Mouse (Mus musculus): ENCODE results near the gene Sh3tc1. TPM values are rescaled to one million over a fixed set of nuclear protein-coding genes. Genes with fewer than 3 reads are reported as not detected.

The Sh3tc1 gene
- polyA plus RNA-seq, 1 experiment from 2014 or later, result 5.0 TPM

- Histone ChIP-seq H3K4me2 (replicated peaks) (no peak overlapping the region), H3K27ac (replicated peaks) (no peak overlapping the region), H3K36me3 (no peaks in the 10 kb centered on the region), H3K27me3 (peaks cover 4% of the 10 kb centered on the region; the same call in 1 of the 2 replicates), H3K9ac (no peak overlapping the region), H3K4me1 (no peaks in the 10 kb centered on the region), H3K9me3 (replicated peaks) (no peaks in the 10 kb centered on the region), H3K4me3 (replicated peaks) (no peak overlapping the region)
- WGBS, result 86% methylated on average over 1 of the region's 1 CpGs
- no peak for ATAC-seq (ENCODE audit: insufficient number of reproducible peaks, low FRiP score, low TSS enrichment, low read depth)
These were observed 10.2 kb upstream of the Sh3tc1 start for GRCm38 (mm10) chr5:35750026-35750425.

GRCm38 (mm10) chr5:35749416-35749815 lies 9.6 kb upstream of the Sh3tc1 start:
- H3K27me3 ChIP-seq, result no peaks in the 10 kb centered on the region
- WGBS, result 37% methylated on average over 3 of the region's 3 CpGs
- H3K36me3 ChIP-seq, result no peaks in the 10 kb centered on the region
- H3K27ac ChIP-seq (replicated peaks), result no peak overlapping the region
- no peak overlapping the region for H3K9ac ChIP-seq
- no peak for ATAC-seq (ENCODE audit: insufficient number of reproducible peaks, low FRiP score, low TSS enrichment, low read depth)
- no peaks in the 10 kb centered on the region for H3K4me1 ChIP-seq
- H3K9me3 ChIP-seq (replicated peaks), result no peaks in the 10 kb centered on the region
- H3K4me2 ChIP-seq (replicated peaks), result no peak overlapping the region
- no peak overlapping the region for H3K4me3 ChIP-seq (replicated peaks)

DNA sequence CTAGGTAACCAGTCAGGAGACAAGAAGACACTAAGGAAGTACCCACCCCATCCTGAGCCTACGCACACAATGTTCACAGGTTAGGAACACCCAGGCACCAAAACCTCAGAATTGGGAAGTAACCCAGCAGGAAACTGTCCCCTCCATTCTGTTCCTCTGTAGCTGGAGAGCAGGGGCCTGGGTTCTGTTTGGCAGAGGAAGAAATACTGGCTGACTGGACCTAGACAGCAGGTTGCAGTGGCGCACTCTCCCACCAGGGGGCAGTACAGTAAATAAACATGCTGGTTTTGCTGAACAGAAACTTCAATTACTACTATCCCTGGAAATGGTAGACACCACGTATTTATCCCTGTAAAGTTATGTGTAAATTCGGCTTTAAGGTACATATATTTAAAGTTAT lies 7.1 kb upstream of the Sh3tc1 start:
- H3K36me3 ChIP-seq, result no peaks in the 10 kb centered on the region
- no peaks in the 10 kb centered on the region for H3K4me1 ChIP-seq
- H3K9ac ChIP-seq, result no peak overlapping the region
- H3K27ac ChIP-seq (replicated peaks), result no peak overlapping the region
- H3K4me2 ChIP-seq (replicated peaks), result no peak overlapping the region
- no peaks in the 10 kb centered on the region for H3K9me3 ChIP-seq (replicated peaks)
- H3K27me3 ChIP-seq, result no peaks in the 10 kb centered on the region
- ATAC-seq (ENCODE audit: insufficient number of reproducible peaks, low FRiP score, low TSS enrichment, low read depth), result no peak
- 24% methylated on average over 4 of the region's 4 CpGs for WGBS
- no peak overlapping the region for H3K4me3 ChIP-seq (replicated peaks)

- peaks cover 11% of the 10 kb centered on the region for H3K27me3 ChIP-seq
- H3K4me3 ChIP-seq (replicated peaks), result no peak overlapping the region
- no peaks in the 10 kb centered on the region for H3K36me3 ChIP-seq
- no peak overlapping the region for H3K4me2 ChIP-seq (replicated peaks)
- H3K4me1 ChIP-seq, result peaks cover 8% of the 10 kb centered on the region; the same call in 1 of the 2 replicates
- no peak for ATAC-seq (ENCODE audit: insufficient number of reproducible peaks, low FRiP score, low TSS enrichment, low read depth)
- no peak overlapping the region for H3K9ac ChIP-seq
- 82% methylated on average over 5 of the region's 5 CpGs for WGBS
- H3K9me3 ChIP-seq (replicated peaks), result no peaks in the 10 kb centered on the region
- no peak overlapping the region for H3K27ac ChIP-seq (replicated peaks)
These were observed 5.6 kb upstream of the Sh3tc1 start for GRCm38 (mm10) chr5:35745406-35745805.

GRCm38 (mm10) chr5:35743990-35744722 lies 4.4 kb upstream of the Sh3tc1 start:
- Histone ChIP-seq H3K4me1 (peaks cover 15% of the 10 kb centered on the region; the same call in 1 of the 2 replicates), H3K36me3 (no peaks in the 10 kb centered on the region), H3K4me2 (replicated peaks) (no peak overlapping the region), H3K9ac (no peak overlapping the region), H3K27ac (replicated peaks) (no peak overlapping the region), H3K4me3 (replicated peaks) (no peak overlapping the region), H3K9me3 (replicated peaks) (no peaks in the 10 kb centered on the region), H3K27me3 (peaks cover 16% of the 10 kb centered on the region)
- 75% methylated on average over 7 of the region's 7 CpGs for WGBS
- no peak for ATAC-seq (ENCODE audit: insufficient number of reproducible peaks, low FRiP score, low TSS enrichment, low read depth)

DNA sequence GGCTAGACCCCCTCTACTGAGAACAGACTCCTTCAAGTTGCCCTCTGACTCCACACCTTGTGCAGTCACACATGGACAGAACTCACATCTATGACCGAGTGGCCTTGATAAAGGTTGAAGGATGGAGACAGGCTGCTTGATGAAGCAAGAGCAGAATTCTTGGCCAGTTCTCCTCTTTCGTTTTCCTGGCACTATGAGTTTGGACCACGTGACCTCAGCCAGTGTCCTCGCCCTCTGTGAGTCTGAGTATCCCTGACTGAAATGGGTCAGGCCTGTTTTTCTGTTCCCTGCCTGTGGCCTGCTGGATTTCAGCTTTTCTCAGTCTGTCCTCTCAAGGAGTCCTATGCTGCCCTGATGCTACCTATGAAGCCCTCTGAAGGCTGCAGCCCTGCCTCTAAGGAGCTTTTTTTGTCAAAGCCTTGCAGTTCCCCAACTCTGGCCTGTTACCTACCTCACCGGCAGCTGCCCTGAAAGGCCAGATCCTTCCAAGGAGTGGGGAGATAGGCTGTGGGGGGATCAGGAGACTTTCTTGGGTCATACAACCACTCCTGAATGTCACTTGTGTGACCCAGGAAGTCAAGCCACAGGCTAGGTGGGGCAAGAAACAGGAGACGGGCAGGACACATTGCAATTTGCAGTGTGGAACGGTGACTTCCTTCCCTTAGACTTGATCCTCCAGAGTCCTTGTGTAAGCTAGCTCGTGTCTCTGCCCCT lies 3.6 kb upstream of the Sh3tc1 start:
- Histone ChIP-seq H3K4me2 (replicated peaks) (no peak overlapping the region), H3K9me3 (replicated peaks) (no peaks in the 10 kb centered on the region), H3K9ac (no peak overlapping the region), H3K4me1 (peaks cover 15% of the 10 kb centered on the region; the same call in 1 of the 2 replicates), H3K27me3 (peaks cover 16% of the 10 kb centered on the region), H3K36me3 (no peaks in the 10 kb centered on the region), H3K27ac (replicated peaks) (no peak overlapping the region), H3K4me3 (replicated peaks) (no peak overlapping the region)
- 74% methylated on average over 8 of the region's 8 CpGs for WGBS
- ATAC-seq (ENCODE audit: insufficient number of reproducible peaks, low FRiP score, low TSS enrichment, low read depth), result no peak

GRCm38 (mm10) chr5:35741225-35741820 lies 1.5 kb upstream of the Sh3tc1 start:
- Histone ChIP-seq H3K27ac (replicated peaks) (no peak overlapping the region), H3K4me1 (peaks cover 15% of the 10 kb centered on the region; the same call in 1 of the 2 replicates), H3K36me3 (no peaks in the 10 kb centered on the region), H3K27me3 (peaks cover 16% of the 10 kb centered on the region), H3K9me3 (replicated peaks) (no peaks in the 10 kb centered on the region), H3K9ac (no peak overlapping the region), H3K4me3 (replicated peaks) (no peak overlapping the region), H3K4me2 (replicated peaks) (no peak overlapping the region)
- no peak for ATAC-seq (ENCODE audit: insufficient number of reproducible peaks, low FRiP score, low TSS enrichment, low read depth)
- WGBS, result 39% methylated on average over 13 of the region's 13 CpGs

DNA sequence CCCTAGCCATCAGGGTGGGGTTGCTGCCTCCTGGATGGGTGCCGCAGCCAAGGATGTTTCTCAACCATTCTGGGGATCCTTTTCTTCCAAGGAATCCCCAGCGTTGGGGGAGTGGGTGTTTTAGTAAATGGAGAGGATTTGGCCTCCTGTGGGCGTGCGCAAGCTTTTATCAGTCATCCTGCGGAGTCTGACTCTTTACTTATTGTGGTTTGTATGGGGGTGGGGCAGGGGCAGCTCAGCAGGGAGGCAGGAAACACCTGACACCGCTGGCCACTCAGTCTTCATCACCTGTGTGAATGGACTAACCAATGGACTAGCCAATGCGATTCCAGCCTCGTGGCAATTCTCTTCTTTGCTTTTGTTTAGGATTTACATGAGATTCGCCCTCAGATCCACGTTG lies 929 bp upstream of the Sh3tc1 start:
- H3K9ac ChIP-seq, result no peak overlapping the region
- no peak overlapping the region for H3K4me2 ChIP-seq (replicated peaks)
- 10% methylated on average over 10 of the region's 10 CpGs for WGBS
- H3K27me3 ChIP-seq, result peaks cover 16% of the 10 kb centered on the region
- H3K9me3 ChIP-seq (replicated peaks), result no peaks in the 10 kb centered on the region
- no peak overlapping the region for H3K4me3 ChIP-seq (replicated peaks)
- H3K4me1 ChIP-seq, result peaks cover 15% of the 10 kb centered on the region; the same call in 1 of the 2 replicates
- no peak for ATAC-seq (ENCODE audit: insufficient number of reproducible peaks, low FRiP score, low TSS enrichment, low read depth)
- H3K27ac ChIP-seq (replicated peaks), result no peak overlapping the region
- H3K36me3 ChIP-seq, result no peaks in the 10 kb centered on the region

GRCm38 (mm10) chr5:35739005-35739404 lies 782 bp downstream of the Sh3tc1 start:
- Histone ChIP-seq H3K4me2 (replicated peaks) (no peak overlapping the region), H3K9ac (no peak overlapping the region), H3K4me3 (replicated peaks) (no peak overlapping the region), H3K9me3 (replicated peaks) (no peaks in the 10 kb centered on the region), H3K27me3 (peaks cover 16% of the 10 kb centered on the region), H3K27ac (replicated peaks) (no peak overlapping the region), H3K36me3 (no peaks in the 10 kb centered on the region), H3K4me1 (peaks cover 15% of the 10 kb centered on the region; the same call in 1 of the 2 replicates)
- ATAC-seq (ENCODE audit: insufficient number of reproducible peaks, low FRiP score, low TSS enrichment, low read depth), result no peak
- 71% methylated on average over 2 of the region's 2 CpGs for WGBS

- H3K27ac ChIP-seq (replicated peaks), result no peak overlapping the region
- no peak overlapping the region for H3K9ac ChIP-seq
- no peak overlapping the region for H3K4me2 ChIP-seq (replicated peaks)
- WGBS, result 72% methylated on average over 20 of the region's 20 CpGs
- peaks cover 16% of the 10 kb centered on the region for H3K27me3 ChIP-seq
- no peaks in the 10 kb centered on the region for H3K36me3 ChIP-seq
- peaks cover 15% of the 10 kb centered on the region; the same call in 1 of the 2 replicates for H3K4me1 ChIP-seq
- ATAC-seq (ENCODE audit: insufficient number of reproducible peaks, low FRiP score, low TSS enrichment, low read depth), result no peak
- no peaks in the 10 kb centered on the region for H3K9me3 ChIP-seq (replicated peaks)
- H3K4me3 ChIP-seq (replicated peaks), result no peak overlapping the region
These were observed 2.4 kb downstream of the Sh3tc1 start for GRCm38 (mm10) chr5:35737231-35737901.

- Histone ChIP-seq H3K27ac (replicated peaks) (no peak overlapping the region), H3K4me1 (0 out of 2 replicates have a peak, but pooled peaks cover 10% of the 10 kb centered on the region), H3K9ac (no peak overlapping the region), H3K36me3 (no peaks in the 10 kb centered on the region), H3K9me3 (replicated peaks) (no peaks in the 10 kb centered on the region), H3K4me3 (replicated peaks) (no peak overlapping the region), H3K27me3 (no peaks in the 10 kb centered on the region), H3K4me2 (replicated peaks) (no peak overlapping the region)
- no peak for ATAC-seq (ENCODE audit: insufficient number of reproducible peaks, low FRiP score, low TSS enrichment, low read depth)
- WGBS, result 72% methylated on average over 2 of the region's 2 CpGs
These were observed 6.3 kb downstream of the Sh3tc1 start for GRCm38 (mm10) chr5:35733523-35733922.

Data from embryonic facial prominence, embryonic 15.5 days (tissue).